Mouse (Mus musculus): Measurements from ENCODE around the gene Lgsn.

Gene Lgsn

DNA sequence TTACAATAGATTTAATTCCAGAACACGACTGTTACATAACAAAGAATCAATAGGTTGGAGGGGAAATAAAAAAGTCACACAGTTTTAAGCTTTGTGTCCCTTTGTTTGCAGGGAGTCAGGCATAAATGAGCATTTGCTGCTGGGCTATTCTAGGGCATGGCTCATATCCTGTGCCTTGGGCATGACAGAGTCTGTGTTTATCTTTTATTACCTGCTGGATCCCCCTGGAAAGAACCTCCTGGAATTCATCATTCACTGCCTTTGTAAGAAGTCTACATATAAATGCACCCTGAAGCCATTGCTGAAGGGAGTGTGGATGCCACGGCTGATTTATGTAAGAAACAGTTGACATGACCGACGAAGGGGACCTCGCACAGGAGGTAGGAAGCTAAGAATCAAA lies at the start of gene Lgsn:
Lgsn (plus strand) TSS at position 301 of the 400 bp plus-strand sequence.
- in situ Hi-C loops (cut with MboI; ENCODE audit: low pct_unique_long_range_greater_than_20kb in 1 of 2, low sequenced_read_pairs in 2 of 2, unreplicated experiment in 1 of 2), result no loop called here

DNA sequence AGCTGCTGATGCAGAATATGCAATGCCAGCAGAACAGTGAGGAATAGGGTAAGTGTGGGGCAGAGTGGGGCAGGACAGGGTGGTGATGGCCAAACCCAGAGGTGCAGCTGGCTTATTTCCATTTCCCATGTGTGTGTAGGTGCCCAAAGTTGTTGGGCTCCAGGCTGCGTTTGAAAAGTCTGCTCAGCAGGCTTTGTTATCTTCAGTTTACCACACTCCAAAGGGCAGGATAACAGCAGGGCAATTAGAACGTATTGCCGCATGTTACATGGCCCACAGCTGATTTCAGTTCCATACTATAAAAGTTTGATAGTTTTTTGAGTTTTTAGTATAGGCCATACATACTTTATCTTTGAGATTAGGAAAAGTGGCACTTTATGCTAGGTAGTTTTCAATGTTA lies 37.8 kb upstream of the Lgsn start:
- in situ Hi-C loops (cut with MboI; ENCODE audit: low pct_unique_long_range_greater_than_20kb in 1 of 2, low sequenced_read_pairs in 2 of 2, unreplicated experiment in 1 of 2), result no loop called here

DNA sequence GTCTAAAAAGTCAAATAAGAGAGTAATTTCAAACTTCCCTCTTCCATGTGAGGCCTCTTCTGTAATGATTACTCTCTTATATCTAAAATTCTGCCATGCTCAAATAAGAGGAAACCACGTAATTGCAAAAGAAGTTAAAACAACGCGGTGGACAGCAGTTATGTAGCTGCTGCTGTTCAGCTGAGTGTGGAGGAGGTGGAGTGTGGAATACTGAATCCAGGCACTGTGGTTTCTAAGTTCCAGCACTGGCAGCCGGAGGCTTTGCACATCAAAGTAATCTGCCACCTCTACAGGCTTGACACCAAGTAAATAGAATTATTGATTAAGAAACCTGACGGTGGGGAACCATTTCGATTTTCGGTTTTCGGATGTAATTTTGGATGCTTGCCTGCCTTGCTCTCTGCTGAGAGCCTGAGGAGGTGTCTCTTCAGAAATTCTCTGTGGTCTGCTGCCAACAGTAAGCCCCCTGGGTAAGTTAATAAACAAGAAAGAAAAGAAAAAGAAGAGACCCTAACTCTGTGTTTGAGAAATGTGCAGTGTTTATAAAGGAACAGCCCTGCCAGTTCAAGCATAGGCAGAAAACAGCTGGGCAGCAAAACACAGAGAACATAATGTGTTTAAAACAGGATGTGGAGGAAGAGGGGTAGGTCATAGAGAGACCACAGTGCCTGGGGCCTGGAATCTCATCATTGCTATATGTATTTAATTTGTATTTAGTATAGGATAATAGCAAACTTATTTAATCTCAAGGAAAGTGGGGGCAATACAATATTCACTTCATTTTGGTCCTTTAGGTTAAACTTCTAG lies 33.7 kb upstream of the Lgsn start:
- in situ Hi-C loops (cut with MboI; ENCODE audit: low pct_unique_long_range_greater_than_20kb in 1 of 2, low sequenced_read_pairs in 2 of 2, unreplicated experiment in 1 of 2), result no loop called here

DNA sequence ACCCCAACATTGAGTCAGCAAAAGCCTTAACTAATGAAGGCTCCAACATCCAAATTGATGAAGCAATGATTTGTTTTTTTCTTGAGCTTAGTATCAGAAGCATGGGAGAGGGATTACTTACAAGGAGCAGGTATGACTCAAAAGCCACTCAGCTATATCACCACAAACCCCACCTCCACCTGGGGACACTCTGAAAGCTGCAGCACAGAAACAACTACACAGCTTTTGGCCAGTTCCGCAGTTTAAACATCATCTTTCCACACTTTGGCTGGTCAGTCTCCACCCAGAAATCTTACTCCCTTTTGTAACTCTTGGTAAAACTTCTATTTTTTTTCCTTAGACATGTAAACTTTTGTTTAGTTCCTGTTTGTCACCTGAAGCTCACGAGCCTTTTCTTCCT lies 32.6 kb upstream of the Lgsn start:
- in situ Hi-C loops (cut with MboI; ENCODE audit: low pct_unique_long_range_greater_than_20kb in 1 of 2, low sequenced_read_pairs in 2 of 2, unreplicated experiment in 1 of 2), result no loop called here

DNA sequence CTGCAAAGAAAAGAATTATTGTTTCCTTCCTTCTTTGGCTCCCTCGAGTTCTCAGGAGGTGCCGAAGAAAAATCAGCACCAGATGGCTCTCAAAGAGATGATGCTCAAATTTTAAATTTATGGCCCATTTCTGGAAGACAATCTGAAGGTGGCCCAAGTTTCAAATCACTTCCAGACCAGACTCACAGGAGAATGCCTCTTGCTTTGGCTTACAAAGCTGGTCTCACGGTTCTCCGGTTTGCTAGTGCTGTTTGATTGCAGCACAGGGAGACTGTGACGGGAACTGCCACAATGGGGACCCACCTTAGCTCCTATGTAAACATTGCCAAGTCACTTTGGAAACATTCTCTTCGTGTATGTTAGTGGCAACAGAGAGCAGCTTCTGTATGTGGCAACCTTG lies 26.5 kb upstream of the Lgsn start:
- in situ Hi-C loops (cut with MboI; ENCODE audit: low pct_unique_long_range_greater_than_20kb in 1 of 2, low sequenced_read_pairs in 2 of 2, unreplicated experiment in 1 of 2), result loop anchor here (10.0 to 25.0 kb wide), 2 partner anchors 355 to 362 kb away; no protein-coding TSS in a partner anchor

DNA sequence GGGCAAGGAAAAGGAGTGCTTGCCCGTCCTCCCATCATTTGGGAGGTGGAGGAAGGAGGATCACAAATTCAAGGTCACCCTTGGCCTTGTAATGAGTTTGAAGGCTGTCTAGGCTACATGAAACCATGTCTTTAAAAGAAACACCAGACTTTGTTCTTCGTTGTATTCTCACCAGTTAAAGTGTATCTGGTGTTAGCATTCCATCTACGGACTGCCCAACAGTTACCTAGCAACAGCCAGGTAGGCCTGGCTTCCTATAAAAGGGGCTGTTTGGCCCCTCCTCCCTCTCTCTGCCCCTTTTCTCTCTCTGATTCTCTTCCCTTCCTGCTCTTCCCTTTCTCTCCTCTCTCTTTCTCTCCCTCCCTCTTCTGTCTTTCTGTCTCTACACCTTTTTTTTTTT lies 25.7 kb upstream of the Lgsn start:
- in situ Hi-C loops (cut with MboI; ENCODE audit: low pct_unique_long_range_greater_than_20kb in 1 of 2, low sequenced_read_pairs in 2 of 2, unreplicated experiment in 1 of 2), result loop anchor here (10.0 to 25.0 kb wide), 2 partner anchors 356 to 363 kb away; no protein-coding TSS in a partner anchor

DNA sequence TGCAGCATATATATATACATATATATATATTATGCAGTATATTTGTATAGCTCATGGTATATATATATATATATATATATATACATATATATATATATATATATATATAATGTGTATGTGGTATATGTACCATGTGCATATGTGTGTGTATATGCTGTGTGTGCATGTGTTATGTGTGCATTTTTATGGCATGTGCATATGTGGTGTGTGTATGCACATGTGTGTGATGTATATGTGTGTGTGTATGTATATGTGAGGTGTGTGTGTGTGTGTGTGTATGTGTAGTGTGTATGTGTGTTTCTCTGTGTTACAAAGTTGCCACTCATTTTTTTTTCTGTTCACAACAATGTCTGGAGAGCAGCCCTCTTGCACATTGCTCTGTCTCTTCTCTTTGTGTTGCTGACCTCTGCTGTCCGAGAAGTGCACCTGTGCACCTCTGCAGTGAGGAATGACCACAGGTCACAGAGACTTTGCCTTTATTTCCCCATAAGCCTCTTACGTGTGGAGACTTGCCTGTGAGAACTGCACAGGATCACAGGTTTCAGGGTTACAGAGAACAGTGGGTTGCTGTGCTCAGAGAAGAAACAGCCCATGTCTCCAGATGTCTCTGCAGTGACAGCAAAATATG lies 23.3 kb upstream of the Lgsn start:
- in situ Hi-C loops (cut with MboI; ENCODE audit: low pct_unique_long_range_greater_than_20kb in 1 of 2, low sequenced_read_pairs in 2 of 2, unreplicated experiment in 1 of 2), result loop anchor here (10.0 to 25.0 kb wide), 2 partner anchors 358 to 366 kb away; no protein-coding TSS in a partner anchor

DNA sequence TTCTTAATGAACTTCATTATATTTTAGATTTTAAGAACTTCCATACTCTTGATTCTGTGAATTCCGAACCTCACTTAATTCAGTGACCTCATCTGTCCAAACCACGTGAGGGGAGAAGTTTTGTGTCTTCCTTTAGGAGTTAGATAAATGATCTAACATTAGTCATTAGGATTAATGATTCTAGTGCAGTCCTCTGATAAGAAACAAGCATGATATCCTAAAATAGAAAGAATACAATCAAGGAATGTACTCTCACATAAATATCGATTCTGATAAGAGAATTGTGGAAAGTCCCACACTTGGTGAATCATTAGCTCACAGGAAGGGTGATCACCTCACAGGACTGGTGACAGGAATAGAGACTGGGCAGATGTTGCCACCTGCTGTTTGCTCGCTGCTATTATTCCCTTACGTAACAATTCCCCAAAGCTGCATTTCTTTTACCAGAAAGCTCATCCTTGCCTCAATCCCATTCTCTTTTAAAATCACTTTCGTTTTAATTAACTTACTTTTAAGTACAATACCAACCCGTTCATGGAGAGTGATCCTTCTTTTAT lies 22.3 kb upstream of the Lgsn start:
- in situ Hi-C loops (cut with MboI; ENCODE audit: low pct_unique_long_range_greater_than_20kb in 1 of 2, low sequenced_read_pairs in 2 of 2, unreplicated experiment in 1 of 2), result loop anchor here (10.0 to 25.0 kb wide), 2 partner anchors 359 to 367 kb away; no protein-coding TSS in a partner anchor

DNA sequence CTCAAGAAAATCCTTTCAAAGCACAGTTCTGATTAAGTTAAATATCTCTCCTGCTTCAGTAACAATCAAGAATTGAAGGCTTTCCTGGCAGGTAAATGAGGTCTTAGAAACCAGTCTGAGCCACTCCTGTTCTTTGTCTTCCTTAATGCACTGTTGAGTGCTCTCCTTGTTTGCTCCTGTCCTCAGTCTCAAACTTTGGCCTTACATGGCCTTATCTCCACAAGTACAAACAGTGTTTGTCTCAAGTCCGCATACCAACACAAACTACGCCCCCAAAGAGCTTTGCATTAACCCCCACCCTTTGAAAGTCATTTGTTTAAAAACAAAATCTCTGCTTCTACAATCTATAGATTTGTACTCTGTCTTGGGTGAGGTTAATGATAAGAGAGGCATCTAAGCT lies 20.0 kb upstream of the Lgsn start:
- in situ Hi-C loops (cut with MboI; ENCODE audit: low pct_unique_long_range_greater_than_20kb in 1 of 2, low sequenced_read_pairs in 2 of 2, unreplicated experiment in 1 of 2), result loop anchor here (10.0 to 25.0 kb wide), 2 partner anchors 361 to 369 kb away; no protein-coding TSS in a partner anchor

DNA sequence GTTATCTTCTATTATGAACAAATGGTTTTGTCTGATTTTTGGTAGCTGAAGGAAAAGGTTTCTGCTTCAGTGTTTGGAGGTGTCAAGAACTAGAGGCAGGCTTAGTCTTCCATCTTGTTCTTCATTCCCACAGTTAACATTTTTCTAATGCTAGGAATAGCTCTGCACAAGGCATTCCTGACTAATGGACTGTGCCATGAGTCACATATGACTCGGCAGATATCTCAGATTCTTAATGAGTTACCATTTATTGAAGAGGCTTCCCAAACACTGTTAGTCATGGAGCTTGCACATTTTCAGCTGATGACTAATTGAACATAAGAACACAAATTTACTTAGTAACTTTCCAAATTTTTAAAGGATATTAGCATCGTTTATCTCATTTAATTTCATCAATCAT lies 19.3 kb upstream of the Lgsn start:
- in situ Hi-C loops (cut with MboI; ENCODE audit: low pct_unique_long_range_greater_than_20kb in 1 of 2, low sequenced_read_pairs in 2 of 2, unreplicated experiment in 1 of 2), result loop anchor here (10.0 to 25.0 kb wide), 2 partner anchors 362 to 370 kb away; no protein-coding TSS in a partner anchor

DNA sequence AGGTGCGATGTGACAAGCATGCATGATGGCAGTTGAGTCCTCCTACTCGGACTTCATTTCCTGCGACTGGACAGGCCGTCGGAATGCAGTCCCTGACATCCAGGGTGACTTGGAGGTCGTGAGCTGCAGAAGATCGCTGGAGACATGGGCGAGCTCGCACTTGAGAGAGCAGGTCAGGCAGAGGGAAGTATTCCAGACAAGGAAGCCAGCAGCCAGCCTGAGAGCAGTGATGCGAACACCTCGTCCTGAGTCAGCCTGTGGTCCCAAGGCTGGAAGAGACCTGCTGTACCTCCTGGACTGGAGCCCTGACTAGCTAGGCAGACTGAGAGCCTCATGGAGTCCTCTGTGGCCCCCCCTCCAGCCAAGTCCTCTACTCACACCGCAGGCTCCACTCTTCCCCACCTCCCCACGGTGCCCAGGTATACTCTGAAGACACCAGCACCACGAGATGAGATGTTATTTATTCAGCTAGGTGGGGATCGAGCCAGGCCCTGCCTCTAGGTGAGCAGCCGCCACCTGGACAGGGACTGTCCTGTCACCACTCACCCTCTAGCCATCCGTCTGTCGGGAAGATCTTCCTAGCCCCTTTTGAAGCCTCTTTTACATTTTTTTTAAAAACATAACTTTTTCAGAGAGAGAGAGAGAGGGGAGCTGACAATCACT lies 11.5 kb upstream of the Lgsn start:
- in situ Hi-C loops (cut with MboI; ENCODE audit: low pct_unique_long_range_greater_than_20kb in 1 of 2, low sequenced_read_pairs in 2 of 2, unreplicated experiment in 1 of 2), result loop anchor here in 1 of 2 experiments (25.0 kb wide), 1 partner anchor 377 kb away; no protein-coding TSS in a partner anchor

DNA sequence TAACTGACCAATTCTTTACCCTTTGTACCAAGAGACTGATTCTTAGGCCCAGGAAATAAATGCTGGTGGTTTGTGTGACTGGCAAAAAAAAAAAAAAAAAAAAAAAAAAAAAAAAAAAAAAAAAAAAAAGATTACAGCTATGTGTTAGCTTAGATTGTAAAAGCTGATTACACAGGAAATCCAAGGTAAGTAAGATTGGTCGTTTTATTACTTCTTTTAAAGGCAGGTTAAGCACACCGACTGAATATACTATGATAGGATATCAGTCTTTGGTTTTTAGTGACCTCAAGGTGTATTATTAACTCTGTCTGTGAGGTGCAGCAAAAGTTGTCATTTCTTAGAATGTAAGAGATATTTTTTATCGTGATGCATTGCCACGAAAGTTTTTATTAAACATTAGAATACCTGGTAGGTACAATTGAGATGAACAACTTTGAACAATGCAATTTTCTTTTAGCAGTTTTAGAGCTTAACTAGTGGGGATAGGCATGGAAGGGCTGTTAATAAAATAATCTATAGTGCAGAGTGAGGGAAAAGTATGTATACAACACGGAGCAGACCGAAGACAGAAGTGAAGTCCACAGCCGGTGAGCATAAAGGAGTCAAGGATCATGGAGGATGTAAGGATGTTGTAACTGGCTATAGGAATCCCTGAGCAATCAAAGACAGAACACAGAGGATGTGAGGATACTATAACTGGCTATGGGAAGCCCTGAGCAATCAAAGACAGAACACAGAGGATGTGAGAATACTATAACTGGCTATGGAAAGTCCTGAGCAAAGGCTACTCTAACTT lies 10.7 kb upstream of the Lgsn start:
- in situ Hi-C loops (cut with MboI; ENCODE audit: low pct_unique_long_range_greater_than_20kb in 1 of 2, low sequenced_read_pairs in 2 of 2, unreplicated experiment in 1 of 2), result loop anchor here in 1 of 2 experiments (25.0 kb wide), 1 partner anchor 378 kb away; no protein-coding TSS in a partner anchor

DNA sequence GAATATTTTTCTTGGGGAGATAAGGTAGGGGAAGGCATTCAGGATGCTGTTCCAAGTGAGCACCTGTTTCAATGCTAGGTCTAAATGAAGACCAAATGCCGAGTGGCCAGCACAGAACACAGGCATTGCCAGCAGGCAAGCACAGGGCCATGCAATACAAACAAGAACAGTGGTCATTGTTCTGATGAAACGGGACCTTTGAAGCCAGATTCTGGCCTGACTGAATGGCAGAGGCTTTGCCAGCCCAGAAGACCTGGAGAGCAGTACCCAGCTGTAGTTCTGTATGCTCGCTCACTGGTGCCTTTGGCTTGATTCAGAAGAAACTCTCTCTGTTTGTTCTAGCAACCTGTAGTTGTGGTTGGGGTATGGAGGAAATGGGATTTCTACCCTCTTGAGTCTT lies 800 bp upstream of the Lgsn start:
- in situ Hi-C loops (cut with MboI; ENCODE audit: low pct_unique_long_range_greater_than_20kb in 1 of 2, low sequenced_read_pairs in 2 of 2, unreplicated experiment in 1 of 2), result no loop called here

DNA sequence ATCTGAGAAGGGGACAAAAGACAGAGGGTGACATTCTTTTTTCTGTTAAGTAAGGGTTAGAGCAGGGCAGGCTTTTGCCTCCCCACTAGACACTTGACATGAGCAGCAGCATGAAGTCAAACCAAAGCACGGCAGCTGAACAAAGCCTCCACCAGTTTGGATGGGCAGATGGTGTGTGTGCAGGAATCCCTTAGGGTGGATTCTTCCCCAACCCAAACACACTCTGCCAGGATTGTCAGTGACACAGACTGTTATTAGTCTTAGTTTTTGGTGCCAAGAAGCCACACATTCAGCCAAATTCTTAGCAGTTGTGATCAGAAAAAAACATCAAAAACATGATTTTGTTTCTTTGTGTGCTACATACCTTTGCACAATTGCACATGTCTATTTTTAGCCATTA lies 2.1 kb downstream of the Lgsn start:
- in situ Hi-C loops (cut with MboI; ENCODE audit: low pct_unique_long_range_greater_than_20kb in 1 of 2, low sequenced_read_pairs in 2 of 2, unreplicated experiment in 1 of 2), result no loop called here

DNA sequence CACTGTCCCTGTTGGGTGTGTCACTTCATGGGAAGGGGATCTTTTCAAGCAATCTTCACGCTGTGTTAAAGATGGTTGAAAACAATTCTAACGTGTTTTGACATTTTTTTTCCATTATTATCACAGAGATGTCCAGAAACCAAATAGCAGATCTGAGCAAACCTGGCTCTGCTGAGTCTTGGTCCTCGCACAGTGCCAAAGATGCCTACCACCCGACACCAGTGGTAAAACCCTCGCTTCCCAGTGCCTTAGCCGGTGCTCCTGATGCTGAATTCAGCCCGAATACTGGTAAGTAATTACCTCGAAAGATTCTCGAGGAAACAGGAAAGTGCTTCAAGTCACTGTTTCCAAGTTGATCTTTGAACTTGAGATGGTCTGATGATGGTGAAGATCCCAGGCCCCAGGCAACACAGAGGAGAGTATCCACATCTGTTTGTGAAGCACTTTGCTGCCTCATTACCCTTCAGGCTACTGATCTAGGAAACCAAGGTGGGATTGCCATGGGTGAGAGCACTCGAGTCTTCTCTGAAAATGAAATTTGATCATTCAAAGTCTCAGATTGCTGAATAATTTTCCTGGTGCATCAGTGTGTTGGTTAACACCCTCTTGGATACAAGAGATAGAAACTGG lies 14.2 kb downstream of the Lgsn start:
- in situ Hi-C loops (cut with MboI; ENCODE audit: low pct_unique_long_range_greater_than_20kb in 1 of 2, low sequenced_read_pairs in 2 of 2, unreplicated experiment in 1 of 2), result no loop called here

DNA sequence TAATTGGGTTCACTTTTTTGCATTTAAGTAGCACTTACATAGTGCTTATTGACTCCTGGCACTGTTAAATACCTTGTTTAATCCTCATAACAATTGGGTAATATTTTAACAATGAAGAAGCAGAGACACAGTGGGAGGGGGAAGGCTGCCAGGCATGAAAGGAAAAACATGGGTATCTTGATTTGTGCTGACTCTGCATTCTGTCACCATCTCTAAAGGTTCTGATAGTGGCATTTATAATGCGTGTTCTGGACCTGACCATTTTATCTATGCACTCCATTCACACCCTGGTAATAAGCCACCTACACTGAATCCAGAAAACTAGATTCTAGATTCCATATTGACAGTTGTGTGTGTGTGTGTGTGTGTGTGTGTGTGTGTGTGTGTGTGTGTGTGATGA lies 19.4 kb downstream of the Lgsn start:
- in situ Hi-C loops (cut with MboI; ENCODE audit: low pct_unique_long_range_greater_than_20kb in 1 of 2, low sequenced_read_pairs in 2 of 2, unreplicated experiment in 1 of 2), result no loop called here

DNA sequence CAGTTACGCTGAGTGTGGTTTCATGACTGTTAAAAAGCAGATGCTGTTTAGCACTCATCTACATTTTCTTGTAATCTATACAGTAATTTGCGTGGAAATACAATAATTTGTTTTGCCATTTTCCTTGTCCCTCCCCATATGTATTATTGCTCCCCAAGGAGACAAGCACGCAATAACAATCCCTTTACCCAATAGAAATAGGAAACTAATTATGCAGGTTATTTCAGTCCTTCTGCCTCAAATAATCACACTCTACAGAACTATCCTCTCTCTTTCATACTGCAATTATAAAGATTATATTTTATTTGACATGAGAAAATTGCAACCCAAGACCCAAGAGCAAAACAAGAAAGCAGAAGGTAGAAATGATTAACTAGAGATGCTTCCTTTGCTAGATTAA lies 20.8 kb downstream of the Lgsn start:
- in situ Hi-C loops (cut with MboI; ENCODE audit: low pct_unique_long_range_greater_than_20kb in 1 of 2, low sequenced_read_pairs in 2 of 2, unreplicated experiment in 1 of 2), result no loop called here

Measured in mouse embryonic stem cell (cell line).